Mouse (Mus musculus): Measurements from ENCODE around the gene Stard3.

- no peak for TF ChIP-seq POLR2A (IDR thresholded peaks at IDR 0.05; ENCODE audit: low read depth, low read length)
- TF ChIP-seq BHLHE40 (IDR thresholded peaks at IDR 0.05; ENCODE audit: low read depth, low read length): no peak
- TF ChIP-seq ELF1 (IDR thresholded peaks at IDR 0.05; ENCODE audit: low read depth, low read length): no peak
- TF ChIP-seq CTCF (conservative IDR thresholded peaks at IDR 0.05 in 1 of 2, IDR thresholded peaks at IDR 0.05 in 1 of 2; ENCODE audit: low read depth in 2 of 2, low read length in 2 of 2): no peak
- no peak for TF ChIP-seq CHD1 (IDR thresholded peaks at IDR 0.05; ENCODE audit: low read depth, low read length)
- no peak for TF ChIP-seq POLR2AphosphoS2 (IDR thresholded peaks at IDR 0.05; ENCODE audit: low read depth, low read length)
Measured at GRCm38 (mm10) chr11:98428436-98428835, 70.3 kb downstream of the Stard3 start.

Data from CH12.LX (cell line).